Mouse (Mus musculus) heart, postnatal 0 days (tissue): ENCODE data around the gene Pdss2.

Source experiments
- CTCF ChIP-seq: IDR thresholded peaks from 2 replicates; pipeline ENCODE4 v1.5.1; 2016; ENCODE audit warnings: antibody characterized with exemption, control low read depth, low read depth
- EP300 ChIP-seq: IDR thresholded peaks from 2 replicates; pipeline ENCODE4 v1.6.1; 2016; ENCODE audit warnings: antibody characterized with exemption, low read depth

- TF ChIP-seq CTCF (no peak), EP300 (no peak)
Measured at GRCm38 (mm10) chr10:43203865-43204264, 17.4 kb upstream of the Pdss2 start.
